Mouse (Mus musculus) megakaryocyte progenitor cell, adult 5-6 weeks (primary cell): ENCODE measurements around the gene Rps6kb1. TPM values are rescaled to one million over a fixed set of nuclear protein-coding genes. Genes with fewer than 3 reads are reported as not detected.
A peak's percentile ranks its signal among the peaks of the same experiment; 100 is the strongest.

Experiments
- ATAC-seq: replicated peaks from 2 replicates; pipeline ENCODE4 v1.8.0; 2016; ENCODE audit warnings: mild to moderate bottlenecking, moderate TSS enrichment, inconsistent platforms; ENCODE audit not compliant: poor library complexity
- total RNA-seq, 2 experiments: library from RNA; stranded (forward) in 1 of 2; stranded (reverse) in 1 of 2; fragments of 157-497, 149-512 nt in 1 of 2; fragments of 200-1000 nt in 1 of 2; gene quantifications; 2 replicates each; pipeline versions ENCODE4 v1.2.3 to v1.2.4; 2015 to 2017

The Rps6kb1 gene
- total RNA-seq, 2 experiments from 2014 or later, result 34.1 to 44.3 TPM

- ATAC-seq, result peak; percentile 59
Measured at GRCm38 (mm10) chr11:86581250-86581753, 36.7 kb upstream of the Rps6kb1 start.

- ATAC-seq, result no peak
Measured at GRCm38 (mm10) chr11:86580319-86581113, 35.9 kb upstream of the Rps6kb1 start.

GRCm38 (mm10) chr11:86579731-86580318, 35.2 kb upstream of the Rps6kb1 start:
- no peak for ATAC-seq

- peak; percentile 52 for ATAC-seq
Measured at GRCm38 (mm10) chr11:86578809-86579730, 34.5 kb upstream of the Rps6kb1 start.

- ATAC-seq, result no peak
Measured at GRCm38 (mm10) chr11:86578106-86578808, 33.7 kb upstream of the Rps6kb1 start.

GRCm38 (mm10) chr11:86577231-86577630, 32.6 kb upstream of the Rps6kb1 start:
- peak; percentile 43 for ATAC-seq

- ATAC-seq, result no peak
Measured at GRCm38 (mm10) chr11:86575632-86576378, 31.2 kb upstream of the Rps6kb1 start.

GRCm38 (mm10) chr11:86574408-86574807, 29.8 kb upstream of the Rps6kb1 start:
- ATAC-seq, result no peak

- ATAC-seq, result no peak
Measured at GRCm38 (mm10) chr11:86573646-86574231, 29.1 kb upstream of the Rps6kb1 start.

- no peak for ATAC-seq
Measured at GRCm38 (mm10) chr11:86572623-86573022, 28.0 kb upstream of the Rps6kb1 start.

- ATAC-seq, result no peak
Measured at GRCm38 (mm10) chr11:86571871-86572270, 27.3 kb upstream of the Rps6kb1 start.

- ATAC-seq, result no peak
Measured at GRCm38 (mm10) chr11:86571047-86571855, 26.6 kb upstream of the Rps6kb1 start.

GRCm38 (mm10) chr11:86570261-86570746, 25.7 kb upstream of the Rps6kb1 start:
- ATAC-seq, result no peak

- ATAC-seq, result peak; percentile 74
Measured at GRCm38 (mm10) chr11:86568425-86568824, 23.8 kb upstream of the Rps6kb1 start.

GRCm38 (mm10) chr11:86558258-86558657, 13.7 kb upstream of the Rps6kb1 start:
- no peak for ATAC-seq

- ATAC-seq, result no peak
Measured at GRCm38 (mm10) chr11:86553525-86553924, 8.9 kb upstream of the Rps6kb1 start.

GRCm38 (mm10) chr11:86547412-86547811, 2.8 kb upstream of the Rps6kb1 start:
- ATAC-seq, result no peak

GRCm38 (mm10) chr11:86545556-86545955, 951 bp upstream of the Rps6kb1 start:
- no peak for ATAC-seq
